Mouse (Mus musculus): ENCODE data around the gene Tjp1. TPM values are rescaled to one million over a fixed set of nuclear protein-coding genes. Genes with fewer than 3 reads are reported as not detected.

The Tjp1 gene
- total RNA-seq, 2 experiments from 2014 or later: 103 to 124 TPM

GRCm38 (mm10) chr7:65366153-65366552 is 161.4 kb downstream of the Tjp1 start:
- no peak for DNase-seq (ENCODE audit: low spot score in 2 of 2)

DNA sequence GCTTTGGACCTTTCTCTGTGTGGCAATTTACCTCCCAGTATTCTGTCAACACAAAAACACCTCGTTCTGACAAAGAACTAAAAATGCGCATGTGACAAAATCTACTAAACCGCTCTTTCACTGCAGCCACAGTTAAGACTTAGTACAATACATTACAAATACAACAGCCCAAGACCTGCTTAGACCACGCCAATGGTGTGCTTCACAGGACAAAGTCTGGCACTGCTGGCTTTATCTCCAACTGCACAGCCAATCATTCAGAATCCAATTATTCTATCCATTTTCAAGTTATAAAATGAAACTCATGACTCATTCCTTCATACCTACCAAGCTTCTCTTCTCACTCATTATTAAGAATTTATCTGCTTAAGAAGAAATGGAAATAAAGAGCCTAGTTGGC is 162.0 kb downstream of the Tjp1 start:
- DNase-seq (ENCODE audit: low spot score in 2 of 2): no peak

- DNase-seq (ENCODE audit: low spot score in 2 of 2): no peak
Measured at GRCm38 (mm10) chr7:65360278-65360677, 167.3 kb downstream of the Tjp1 start.

- no peak for DNase-seq (ENCODE audit: low spot score in 2 of 2)
Measured at GRCm38 (mm10) chr7:65359774-65360173, 167.8 kb downstream of the Tjp1 start.

GRCm38 (mm10) chr7:65357538-65357937 is 170.0 kb downstream of the Tjp1 start:
- DNase-seq (ENCODE audit: low spot score in 2 of 2): no peak

- DNase-seq (ENCODE audit: low spot score in 2 of 2): no peak
Measured at GRCm38 (mm10) chr7:65356204-65356603, 171.4 kb downstream of the Tjp1 start.

DNA sequence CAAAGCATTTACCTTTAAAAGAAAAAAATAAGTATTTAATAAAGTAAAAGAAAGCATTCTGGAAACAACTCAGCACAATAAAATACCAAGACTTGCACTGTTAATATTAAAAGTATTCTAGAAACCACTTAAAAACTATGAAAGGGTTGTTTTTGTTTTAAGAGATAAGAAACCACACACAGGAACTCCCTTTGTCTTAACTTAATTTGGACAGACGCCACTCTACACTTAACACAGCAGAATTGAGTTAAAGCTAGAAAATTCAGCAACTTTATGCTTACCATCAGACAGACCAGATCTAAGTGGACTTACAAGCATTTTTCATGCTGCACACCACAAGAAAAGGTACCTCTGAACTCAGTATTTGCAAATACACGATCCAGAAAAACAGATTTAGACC is 172.7 kb downstream of the Tjp1 start:
- DNase-seq (ENCODE audit: low spot score in 2 of 2): no peak

GRCm38 (mm10) chr7:65350348-65351079 is 177.1 kb downstream of the Tjp1 start:
- no peak for DNase-seq (ENCODE audit: low spot score in 2 of 2)

- no peak for DNase-seq (ENCODE audit: low spot score in 2 of 2)
Measured at GRCm38 (mm10) chr7:65348540-65348939, 179.0 kb downstream of the Tjp1 start.

GRCm38 (mm10) chr7:65345314-65345713 is 182.3 kb downstream of the Tjp1 start:
- no peak for DNase-seq (ENCODE audit: low spot score in 2 of 2)

DNA sequence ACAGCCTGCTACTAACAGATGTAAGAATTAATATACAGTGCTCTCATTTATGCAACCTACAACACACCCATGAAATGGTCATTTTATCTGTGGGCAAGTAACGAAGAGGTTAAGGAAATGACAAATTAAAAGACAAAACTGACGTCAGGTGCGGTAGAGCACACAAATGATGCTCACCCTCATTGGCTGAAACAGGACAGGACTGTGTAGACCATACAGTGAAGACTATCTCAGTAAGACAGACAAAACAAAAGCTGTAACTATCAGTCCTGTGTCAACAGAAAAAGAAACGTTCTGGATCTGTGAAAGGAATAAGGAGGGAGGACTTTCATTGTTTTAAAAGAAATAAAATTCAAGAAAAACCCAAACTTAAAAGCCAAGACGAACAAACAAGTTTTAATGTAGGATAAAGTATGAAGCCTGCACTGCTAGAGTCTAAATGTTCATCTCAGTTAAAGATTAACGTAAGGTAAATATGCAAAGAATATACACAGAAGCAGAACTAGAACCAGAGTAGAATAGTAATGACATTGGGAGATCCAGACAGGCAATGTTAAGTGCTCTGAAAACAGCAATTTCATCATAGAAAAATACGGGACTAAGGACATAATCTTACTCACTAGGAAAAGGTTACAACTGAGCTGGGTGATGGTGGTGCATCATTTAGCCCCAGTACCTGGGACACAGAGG is 189.9 kb downstream of the Tjp1 start:
- DNase-seq (ENCODE audit: low spot score in 2 of 2): no peak

DNA sequence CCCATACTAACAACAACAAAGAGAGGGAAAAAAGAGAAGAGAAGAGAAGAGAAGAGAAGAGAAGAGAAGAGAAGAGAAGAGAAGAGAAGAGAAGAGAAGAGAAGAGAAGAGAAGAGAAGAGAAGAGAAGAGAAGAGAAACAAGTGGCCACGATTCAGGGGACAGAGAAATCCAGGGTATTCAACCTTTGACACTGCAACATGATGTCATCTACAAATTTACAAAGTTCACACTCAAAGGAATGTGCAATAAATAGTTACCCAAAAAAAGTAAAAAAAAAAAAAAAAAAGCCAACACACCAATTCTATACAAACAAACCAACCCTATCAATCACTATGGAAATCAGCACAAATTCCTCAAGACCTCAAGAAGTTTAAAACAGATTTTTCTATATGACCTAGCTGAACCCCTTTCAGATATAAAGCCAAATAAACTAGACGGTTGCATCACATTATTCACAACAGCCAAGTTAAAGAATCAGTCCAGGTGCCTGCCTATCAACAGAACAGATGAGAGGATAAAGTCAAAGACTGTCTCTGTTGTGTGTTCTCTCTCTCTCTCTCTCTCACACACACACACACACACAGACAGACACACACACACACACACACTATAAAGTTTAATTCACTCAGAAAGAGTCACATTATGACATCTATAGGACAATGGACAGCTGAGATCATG is 194.4 kb downstream of the Tjp1 start:
- no peak for DNase-seq (ENCODE audit: low spot score in 2 of 2)

- DNase-seq (ENCODE audit: low spot score in 2 of 2): peak in 1 of 2 experiments; percentile 26
Measured at GRCm38 (mm10) chr7:65319047-65319725, 208.4 kb downstream of the Tjp1 start.

DNA sequence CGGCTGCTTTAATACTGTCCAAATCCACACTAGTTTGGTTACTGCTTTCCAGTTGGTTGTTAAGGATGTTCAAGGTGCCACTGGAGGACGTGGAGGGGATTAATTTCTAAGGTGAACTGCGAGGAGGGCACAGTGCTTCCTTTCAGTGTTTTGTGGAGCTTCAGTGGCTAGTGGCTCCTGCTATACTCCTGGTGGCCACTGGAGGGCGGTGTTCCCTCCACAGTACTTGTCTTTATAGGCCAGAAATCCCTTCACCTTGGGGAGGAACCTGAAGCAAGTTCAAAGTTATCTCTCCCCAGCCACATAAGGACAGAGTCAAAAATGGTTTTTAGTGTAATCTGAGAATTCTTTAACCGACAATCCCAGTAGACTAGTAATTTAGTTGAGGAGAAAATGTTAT is 210.2 kb downstream of the Tjp1 start:
- peak; percentile 10 to 15 for DNase-seq (ENCODE audit: low spot score in 2 of 2)

- no peak for DNase-seq (ENCODE audit: low spot score in 2 of 2)
Measured at GRCm38 (mm10) chr7:65315182-65315581, 212.4 kb downstream of the Tjp1 start.

DNA sequence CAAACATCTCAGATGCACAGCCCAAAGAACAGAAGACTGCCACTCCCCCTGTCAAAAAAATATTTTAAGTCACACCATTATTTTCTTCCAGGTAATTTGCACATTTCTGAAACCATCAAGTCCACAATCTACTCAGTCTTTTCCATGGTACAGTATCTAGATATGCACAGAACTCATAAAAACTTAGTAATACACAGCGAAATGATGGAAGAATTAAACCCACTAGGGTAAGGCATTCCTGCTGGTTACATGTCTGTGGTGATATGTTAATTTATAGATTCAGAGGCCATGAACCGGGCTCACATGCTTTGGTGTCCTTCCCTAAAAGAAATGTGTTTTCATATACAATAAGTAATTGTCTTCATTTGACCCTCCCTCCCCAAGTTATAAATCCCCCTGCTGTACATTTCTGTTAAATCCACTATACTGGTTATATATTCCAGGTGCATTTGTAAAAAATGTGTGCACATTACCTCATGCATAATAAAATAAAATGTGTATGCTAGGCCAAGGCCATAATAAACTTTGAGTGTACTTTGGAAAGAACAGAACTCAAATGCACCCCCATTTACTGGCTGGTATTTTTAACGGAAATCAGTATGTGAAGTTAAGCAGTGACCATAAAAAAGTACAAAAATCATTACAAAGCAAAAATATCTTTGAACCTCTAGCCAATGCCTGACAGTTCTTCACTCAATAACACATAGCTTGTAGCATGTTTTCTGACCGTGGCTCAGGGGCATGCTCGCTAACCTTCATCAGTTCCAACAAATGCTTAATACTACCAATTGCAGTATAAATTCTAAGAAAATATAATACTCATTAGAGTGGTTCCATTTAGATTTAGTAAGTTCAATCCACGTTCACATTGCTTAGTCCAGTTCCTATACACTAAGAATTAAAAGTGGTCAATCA is 230.6 kb downstream of the Tjp1 start:
- no peak for DNase-seq (ENCODE audit: low spot score in 2 of 2)

DNA sequence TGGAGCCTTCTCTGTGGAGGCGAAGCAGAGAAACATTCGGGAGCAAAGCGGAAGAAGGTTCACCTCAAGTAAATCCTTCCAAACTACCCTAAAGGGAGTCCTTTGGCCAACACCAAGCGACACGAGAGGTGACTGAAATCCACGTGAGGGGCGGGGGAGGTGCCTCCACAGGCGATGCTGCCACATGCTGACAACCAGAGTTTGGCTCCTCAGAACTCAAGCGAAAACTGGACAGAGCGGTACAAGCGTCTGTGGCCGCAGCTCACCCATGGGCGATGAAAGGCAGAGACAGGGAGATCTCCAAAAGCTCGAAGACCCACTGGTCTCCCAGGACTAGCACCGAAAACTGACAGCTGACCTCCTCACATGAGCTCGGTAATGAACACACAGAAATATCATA is 244.7 kb downstream of the Tjp1 start:
- no peak for DNase-seq (ENCODE audit: low spot score in 2 of 2)

DNA sequence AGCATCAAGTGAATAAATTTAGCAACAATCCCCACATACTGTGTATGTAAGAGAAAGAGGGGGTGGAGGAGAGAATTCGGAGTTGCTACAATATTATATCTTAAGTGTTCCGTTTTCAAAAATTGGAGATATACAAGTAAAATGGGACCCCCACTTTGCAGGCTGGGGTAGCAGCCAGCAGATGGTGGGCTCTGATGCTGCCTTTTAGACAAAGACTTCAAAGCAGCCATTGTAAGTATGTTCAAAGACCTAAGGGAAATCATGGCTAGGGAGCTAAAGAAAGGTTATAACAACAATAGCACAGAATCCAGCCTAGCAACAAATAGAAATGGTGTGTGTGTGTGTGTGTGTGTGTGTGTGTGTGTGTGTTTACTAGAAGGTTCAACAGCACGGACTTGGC is 245.6 kb downstream of the Tjp1 start:
- DNase-seq (ENCODE audit: low spot score in 2 of 2): no peak

DNA sequence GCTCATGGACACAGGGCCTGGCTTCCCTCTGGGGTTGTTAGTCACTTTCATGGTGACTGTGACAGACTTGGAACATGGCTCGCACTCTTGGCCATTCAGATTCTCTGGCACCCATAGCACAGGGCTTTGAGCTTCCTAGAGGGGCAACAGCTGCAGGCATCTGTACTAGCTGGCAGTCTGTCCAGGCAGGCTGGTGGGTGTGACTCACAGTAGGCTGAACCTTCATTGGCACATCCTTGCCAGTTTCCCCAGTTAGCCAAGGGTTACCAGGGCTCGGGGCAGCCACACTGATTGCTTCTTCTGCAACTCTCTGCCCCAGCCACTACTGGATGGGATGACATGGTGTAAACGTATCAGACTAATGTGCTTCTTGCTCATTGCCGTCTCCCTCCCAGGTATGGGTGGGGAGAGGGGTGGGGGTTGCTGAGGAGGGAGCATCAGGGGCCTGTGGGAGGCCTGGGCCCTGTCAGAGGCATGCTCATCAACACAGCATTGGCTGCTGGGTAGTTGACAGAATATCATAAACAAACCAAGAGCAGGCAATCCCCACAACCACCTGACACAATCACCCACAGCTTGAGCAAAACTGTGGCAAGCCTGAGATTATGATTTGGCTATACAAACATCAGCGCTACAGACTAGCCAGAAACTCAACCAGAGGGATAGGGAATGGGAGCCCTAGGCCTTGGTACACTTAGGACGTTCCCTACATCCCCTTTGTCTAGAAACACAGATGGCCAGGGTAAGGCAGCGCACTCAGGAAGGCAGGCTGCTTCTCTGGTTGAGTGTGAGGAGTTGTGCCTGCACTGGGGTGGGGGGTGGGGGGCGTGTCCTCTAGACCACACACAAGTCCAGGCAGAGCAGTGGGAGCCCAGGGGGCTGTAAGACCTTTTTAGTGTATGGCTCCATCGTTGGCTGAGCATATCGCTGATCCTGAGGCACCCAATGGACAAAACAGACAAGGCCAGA is 246.4 kb downstream of the Tjp1 start:
- no peak for DNase-seq (ENCODE audit: low spot score in 2 of 2)
